Mouse (Mus musculus) 3134 (cell line): ENCODE measurements at regions not wholly inside any gene's neighbourhood (a gene's known extent, or its start where the extent isn't known, plus 50 kb on each side); places are given as distances from the start of the nearest gene placed in this dataset.
A peak's percentile ranks its signal among the peaks of the same experiment; 100 is the strongest.

Experiments
- DNase-seq: peaks from one replicate; pipeline ENCODE4 v3.0.0-alpha.2; 2011; ENCODE audit warnings: low spot score; ENCODE audit not compliant: insufficient read length; ENCODE audit errors: extremely low read depth

DNA sequence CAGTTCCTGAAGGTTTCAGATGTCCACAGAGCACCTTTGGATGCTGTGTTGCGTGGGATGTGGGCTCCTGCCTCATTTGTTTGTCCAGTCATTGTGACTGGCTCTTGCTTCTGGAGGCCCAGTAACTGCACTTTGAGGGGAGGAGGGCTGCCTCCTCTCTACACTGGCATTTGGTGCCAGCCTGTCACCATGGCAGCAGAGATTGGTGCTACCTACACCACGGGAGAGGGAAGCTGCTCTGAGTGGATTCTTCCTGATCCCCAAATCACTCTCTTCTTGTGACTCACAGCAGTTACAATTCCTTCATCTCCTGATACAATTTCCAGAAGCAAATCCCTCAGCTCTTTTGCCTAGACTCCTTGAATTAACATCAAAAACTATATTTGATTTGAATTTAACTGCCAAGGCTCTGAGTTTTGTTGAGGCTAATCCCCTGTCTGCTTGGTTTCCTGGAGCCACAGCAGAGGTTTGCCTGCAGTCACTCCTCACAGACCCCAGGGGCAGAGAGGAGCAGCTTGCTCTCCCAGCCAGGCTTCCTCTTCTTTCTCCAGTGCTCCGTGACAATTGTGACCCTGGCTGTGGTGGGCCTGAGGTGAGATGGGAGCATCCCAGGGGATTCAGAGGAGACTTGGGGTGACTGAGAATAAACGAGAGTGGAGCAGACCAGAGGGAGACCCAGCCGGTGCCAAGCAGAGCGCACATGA lies 145.7 kb downstream of the Tpra1 start:
- no peak for DNase-seq

- DNase-seq, result no peak
These were observed 147.2 kb downstream of the Tpra1 start for GRCm38 (mm10) chr6:89049290-89049689.

DNA sequence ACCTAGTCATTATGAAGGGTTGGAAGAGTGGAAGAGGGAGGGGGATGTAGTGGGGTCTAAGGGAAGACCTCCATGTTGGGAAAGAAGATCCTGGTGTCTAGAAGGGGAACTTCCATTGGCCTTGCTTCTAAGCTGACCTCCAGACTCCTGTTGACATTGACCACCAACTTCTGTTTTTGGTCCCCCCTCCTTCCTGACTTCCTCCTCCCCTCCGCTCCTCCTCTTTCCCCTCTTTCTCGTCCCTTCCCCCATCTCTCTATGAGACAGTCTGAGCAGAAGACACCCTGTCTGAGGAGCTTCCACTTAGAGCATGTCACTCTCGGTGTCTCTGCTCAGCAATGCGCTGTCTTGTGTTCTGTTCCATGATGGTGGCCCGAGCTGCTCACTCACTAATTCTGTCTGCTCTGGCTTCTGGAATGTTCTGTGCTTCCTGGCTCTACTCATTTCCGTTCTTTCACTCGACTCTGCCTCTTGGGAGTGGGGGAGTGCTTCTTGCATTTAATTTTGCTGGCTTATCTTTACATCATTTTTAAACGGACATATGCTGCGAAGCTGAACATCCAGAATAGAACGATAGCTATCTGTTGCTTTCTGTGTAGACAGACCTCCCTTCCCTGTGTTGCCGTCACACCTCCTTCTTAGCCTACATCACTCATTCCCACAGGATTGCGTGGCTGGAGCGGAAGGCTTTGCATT lies 148.7 kb downstream of the Tpra1 start:
- DNase-seq, result no peak

DNA sequence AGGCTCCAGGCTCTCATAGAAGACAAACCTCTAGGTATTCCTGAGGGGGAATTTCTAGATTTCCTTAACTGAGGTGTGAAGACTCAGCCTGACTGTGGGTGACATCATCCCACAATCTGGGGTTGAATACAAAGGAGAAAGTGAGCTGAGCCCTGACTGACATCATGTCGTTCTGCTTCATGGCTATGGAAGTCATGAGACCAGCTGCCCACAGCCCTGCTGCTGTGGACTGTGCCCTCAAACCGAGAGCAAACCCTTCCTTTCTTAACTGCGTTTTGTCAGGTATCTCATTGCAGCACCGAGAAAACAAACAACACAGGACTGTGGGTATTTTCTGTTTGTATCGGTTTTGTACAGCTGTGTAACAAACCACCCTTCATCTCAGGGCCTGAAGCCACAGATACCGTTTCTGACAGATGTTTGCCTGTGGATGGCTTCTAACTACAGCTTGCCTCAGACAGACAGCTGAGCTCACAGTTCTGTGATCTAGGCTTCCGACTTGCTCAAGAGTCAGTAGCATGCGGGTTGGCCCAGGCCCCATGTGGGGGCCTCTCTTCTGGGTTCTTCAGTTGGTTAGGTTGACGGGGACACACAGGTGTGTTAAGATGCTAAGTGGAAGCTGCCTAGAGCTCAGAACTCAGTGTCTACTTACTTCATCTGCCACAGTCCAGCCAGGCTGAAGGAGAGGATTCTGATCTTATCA lies 150.9 kb downstream of the Tpra1 start:
- DNase-seq, result no peak

- DNase-seq, result no peak
These were observed 152.0 kb downstream of the Tpra1 start for GRCm38 (mm10) chr6:89054060-89054459.

GRCm38 (mm10) chr6:89059431-89059975 lies 157.5 kb downstream of the Tpra1 start:
- DNase-seq, result no peak

- DNase-seq, result peak; percentile 78
These were observed 163.0 kb downstream of the Tpra1 start for GRCm38 (mm10) chr6:89064977-89065580.

DNA sequence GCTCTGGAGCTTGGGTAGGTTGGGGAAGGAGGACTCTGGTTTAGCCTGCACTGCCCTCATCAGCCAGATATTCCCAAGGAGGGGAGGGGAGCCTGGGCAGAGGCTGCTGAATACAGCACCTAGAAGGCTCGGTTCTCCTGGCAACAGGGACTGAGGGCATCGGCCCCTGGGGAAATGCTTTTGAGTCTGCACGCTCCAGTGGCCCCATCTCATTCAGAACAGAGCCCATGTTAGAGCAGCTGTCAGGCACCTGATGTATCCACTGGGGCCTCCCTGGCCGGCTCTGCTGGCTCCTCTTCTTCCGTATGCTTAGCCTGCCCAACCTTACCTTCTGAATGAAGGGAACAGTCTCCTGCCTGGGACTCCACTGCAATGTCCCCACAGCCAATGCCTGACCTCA lies 164.5 kb downstream of the Tpra1 start:
- DNase-seq, result no peak

DNA sequence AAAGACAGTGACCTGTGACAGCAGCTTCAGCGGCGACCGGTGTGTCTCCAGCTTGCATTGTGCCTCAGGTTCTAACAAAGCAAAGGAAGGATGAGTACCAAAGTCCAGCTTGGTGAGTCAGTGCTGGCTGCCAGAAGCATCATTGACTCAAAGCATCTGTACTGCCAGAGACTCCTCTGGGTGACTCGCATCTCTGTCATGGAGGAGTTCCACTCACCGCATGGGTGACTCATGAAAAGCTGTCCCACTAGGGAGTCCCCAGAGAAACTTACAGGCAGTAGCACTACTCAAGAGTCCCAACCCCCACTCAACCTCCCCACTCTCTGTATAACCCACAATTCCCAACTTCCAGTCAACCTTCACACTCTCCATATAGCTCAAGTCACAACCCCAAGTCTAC lies 166.2 kb downstream of the Tpra1 start:
- DNase-seq, result peak; percentile 74

GRCm38 (mm10) chr6:89069108-89069507 lies 167.1 kb downstream of the Tpra1 start:
- no peak for DNase-seq

DNA sequence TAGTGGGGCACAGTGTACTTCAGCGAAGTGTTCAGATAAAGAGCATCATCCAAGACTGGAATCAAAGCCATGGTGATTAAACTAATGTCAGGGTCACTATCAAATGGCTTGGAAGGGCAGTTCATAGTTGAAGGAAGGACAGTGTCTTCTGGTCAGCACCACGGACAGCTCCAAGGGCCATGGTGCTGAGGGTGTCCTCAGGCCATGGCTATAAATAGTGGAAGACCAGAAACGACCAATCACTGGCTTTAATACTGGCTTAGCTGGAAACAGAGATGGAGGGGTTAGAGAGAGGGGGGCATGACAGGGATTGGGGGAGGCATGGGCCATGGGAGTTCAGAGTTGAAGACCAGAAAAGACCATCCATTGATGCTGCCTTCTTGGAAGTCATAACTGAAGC lies 168.0 kb downstream of the Tpra1 start:
- DNase-seq, result no peak

- DNase-seq, result no peak
These were observed 169.7 kb downstream of the Tpra1 start for GRCm38 (mm10) chr6:89071766-89072165.

DNA sequence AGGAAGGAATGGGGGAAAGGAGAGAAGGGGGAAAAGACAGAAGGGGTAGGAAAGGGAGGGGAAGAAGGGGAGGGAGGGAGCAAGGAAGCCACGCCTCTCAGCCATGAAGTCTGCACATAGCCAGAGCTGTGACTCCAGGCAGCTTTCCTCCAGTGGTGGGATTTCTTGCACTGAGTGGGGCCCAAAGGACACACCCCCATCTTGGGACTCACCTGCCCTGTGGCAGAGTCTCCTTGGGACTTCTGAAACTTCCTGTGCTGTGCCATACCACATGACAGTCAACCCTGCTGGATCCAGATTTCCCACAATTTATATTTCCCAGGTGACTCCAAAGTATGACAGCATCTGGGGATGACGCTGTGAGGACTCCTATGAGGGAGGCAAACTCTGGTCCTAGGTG lies 170.5 kb downstream of the Tpra1 start:
- DNase-seq, result no peak

DNA sequence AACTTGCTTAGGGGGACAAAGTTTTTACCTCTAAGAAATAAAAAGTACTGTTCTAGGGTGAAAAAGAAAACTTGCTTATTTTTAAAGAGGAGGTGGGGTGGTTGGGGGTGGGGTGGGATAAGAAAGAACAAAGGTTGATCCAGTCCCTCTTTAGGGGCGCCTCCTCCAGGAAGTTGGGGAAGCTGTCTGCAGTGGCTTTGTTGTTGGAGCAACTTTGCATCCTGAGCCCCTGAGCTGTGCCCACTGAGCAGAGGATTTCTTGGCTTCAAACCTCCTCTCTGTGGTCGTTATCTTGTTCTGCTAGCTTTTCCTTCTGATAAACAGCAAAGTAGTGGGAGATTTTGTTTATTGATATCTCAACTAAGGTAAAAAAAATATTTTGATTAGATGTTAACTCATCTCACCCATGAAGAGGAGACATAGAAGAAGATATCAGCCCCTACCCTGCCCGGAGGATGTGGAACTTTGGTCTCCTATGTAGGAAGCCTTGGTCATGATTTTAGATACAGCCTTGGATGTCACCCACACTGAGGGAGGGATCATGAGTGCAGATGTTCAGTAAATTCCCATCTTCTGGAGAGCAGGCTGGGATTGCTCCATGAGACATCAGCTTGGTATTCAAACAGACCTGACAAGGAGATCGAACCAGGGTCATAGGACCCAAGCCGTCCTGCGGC lies 179.7 kb downstream of the Tpra1 start:
- no peak for DNase-seq

GRCm38 (mm10) chr6:89084437-89084836 lies 182.4 kb downstream of the Tpra1 start:
- DNase-seq, result no peak

DNA sequence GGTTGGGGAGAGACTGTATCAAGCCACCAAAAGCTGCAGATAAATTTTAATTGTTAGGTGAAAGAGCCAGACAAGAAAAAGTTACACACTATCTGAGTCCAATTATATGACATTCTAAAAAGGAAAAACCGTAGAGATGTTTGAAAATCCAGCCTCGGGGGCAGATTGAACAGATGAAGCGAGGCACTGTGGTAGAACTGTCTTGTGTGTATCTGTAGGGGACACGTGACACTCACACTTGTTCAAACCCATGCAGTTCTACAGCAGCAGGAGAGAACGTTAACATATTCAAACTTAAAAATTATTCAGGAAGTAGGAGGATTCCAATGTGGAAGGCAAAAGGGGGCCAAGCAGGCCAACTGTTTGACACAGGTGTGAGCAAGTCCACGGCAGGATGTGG lies 183.1 kb downstream of the Tpra1 start:
- no peak for DNase-seq

DNA sequence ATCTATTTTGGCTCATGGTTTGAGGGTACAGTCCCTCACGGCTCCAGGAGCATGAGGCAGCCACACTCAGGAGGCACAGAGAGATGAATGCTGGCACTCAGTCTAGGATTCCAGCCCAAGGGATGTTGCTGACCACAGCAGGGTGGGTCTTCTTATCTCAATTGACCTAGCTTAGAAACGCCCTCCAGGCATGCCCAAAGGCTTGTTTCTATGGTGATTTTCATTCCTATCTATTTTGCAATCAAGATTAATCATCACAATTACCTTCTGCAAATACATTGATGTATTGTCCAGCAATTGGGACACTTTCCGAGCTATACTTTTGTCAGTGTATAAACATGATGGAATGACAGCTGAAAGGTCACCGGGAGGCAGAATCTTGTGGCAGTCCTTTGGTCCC lies 185.6 kb downstream of the Tpra1 start:
- no peak for DNase-seq

DNA sequence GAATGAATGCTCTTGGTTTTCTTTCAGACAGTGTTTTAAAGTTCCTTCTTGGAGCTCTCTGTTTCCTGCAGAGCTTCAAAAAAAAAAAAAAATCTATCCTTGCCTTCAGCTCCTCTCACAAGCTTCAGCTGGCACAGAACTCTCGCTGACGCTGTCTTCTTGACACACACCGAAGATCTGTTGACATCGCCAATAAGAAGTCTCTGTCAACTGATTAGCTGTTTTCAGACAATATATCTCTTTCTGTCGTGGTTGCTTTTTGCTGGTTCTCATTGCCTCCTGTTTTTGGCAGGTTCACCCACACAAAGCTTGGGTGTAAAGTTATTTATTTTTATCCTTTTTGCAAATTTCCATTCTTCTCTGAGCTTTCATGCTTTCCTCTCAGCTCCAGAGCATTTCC lies 188.0 kb downstream of the Tpra1 start:
- DNase-seq, result no peak

- DNase-seq, result no peak
These were observed 193.9 kb downstream of the Tpra1 start for GRCm38 (mm10) chr6:89095911-89096310.

GRCm38 (mm10) chr6:89097531-89097930 lies 195.5 kb downstream of the Tpra1 start:
- DNase-seq, result no peak

- DNase-seq, result no peak
These were observed 217.2 kb downstream of the Tpra1 start for GRCm38 (mm10) chr6:89119241-89119640.
